Mouse (Mus musculus) monocyte, adult 2 months (primary cell): ENCODE results near the gene Slc8a1.
A peak's percentile ranks its signal among the peaks of the same experiment; 100 is the strongest.

Source experiments
- DNase-seq, 2 experiments: peaks; one replicate each; pipeline ENCODE4 v3.0.0; 2022; ENCODE audit warnings: low spot score in 2 of 2, low read depth in 1 of 2

Slc8a1 gene

GRCm38 (mm10) chr17:81738311-81738755 is at the start of gene Slc8a1:
TSS of gene Slc8a1 (minus strand) at chr17:81738377.
- no peak for DNase-seq

GRCm38 (mm10) chr17:81787350-81787749 is 49.2 kb upstream of the Slc8a1 start:
- DNase-seq: no peak

DNA sequence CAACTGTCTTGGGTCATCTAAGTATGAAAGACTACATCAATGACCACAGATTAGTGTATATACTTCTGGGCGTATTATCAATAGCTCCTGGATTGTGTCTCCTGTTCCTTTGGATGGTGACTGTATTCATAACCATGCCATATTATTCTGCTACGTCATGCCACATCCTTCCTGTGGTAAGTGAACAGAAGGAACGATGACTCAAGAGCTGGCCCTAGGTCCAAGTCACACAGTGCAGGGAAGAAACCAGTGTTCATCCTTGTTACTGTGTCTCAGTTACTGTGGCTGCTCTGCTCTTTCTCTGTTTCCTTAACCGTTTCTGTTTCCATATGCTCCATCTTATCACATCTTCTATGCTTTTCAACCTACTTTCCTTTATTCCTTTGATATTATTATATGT is 44.1 kb upstream of the Slc8a1 start:
- DNase-seq: no peak

DNA sequence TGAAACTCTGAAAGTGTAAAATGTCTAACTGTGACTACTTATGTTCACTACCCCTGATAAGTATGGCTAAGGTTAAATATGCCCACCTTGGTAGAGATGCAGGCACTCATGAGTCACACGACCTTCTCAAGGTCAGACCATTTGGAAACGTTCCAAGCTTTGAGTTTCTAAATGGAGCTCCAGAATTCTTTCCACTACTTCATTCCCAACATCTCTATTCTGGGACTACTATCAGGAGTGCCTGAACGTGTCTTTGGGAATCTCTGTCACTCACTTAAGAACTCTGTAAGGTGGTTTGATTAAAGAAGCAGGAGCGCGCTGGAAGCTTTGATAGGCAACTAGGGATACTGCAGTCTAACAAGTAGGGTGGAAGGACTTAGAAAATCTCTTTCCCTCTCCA is 43.3 kb upstream of the Slc8a1 start:
- no peak for DNase-seq

DNA sequence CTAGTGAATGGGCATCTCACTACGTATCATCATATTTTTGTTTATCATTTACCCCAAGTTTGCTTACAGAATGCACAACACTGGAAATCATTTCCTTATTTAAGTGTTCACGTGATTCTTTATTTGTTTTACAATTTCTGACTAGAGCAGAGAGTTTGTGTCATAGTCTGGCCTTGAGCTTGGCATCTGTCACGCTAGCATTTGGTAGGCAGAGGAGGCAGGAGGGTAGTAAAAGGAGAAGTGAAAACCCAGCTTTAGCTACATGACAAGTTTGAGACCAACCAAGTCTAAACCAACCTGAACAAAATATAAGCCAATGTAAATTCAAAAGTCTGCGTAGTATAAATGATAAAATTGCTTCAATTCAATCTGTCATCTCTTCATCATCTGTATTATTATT is 41.7 kb upstream of the Slc8a1 start:
- no peak for DNase-seq

GRCm38 (mm10) chr17:81750664-81751063 is 12.5 kb upstream of the Slc8a1 start:
- no peak for DNase-seq

DNA sequence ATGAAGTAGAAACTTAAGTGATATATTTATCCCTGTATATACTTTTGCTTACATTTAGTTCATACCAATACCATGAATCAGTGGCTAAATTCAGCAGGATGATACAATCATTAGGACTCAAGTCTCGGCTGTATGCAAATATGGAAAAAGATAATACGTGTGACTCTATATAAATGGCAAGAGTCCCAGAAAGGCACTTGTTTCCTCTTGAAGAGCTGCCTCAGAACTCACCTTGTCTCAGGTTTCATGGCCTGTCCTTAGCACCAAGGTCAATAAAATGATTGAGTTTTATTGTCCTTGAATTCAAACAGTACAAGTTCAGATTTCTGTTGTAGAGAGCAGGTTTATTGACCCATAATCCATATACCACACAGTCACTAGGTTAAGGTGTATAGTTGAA is 4.9 kb upstream of the Slc8a1 start:
- DNase-seq: no peak

GRCm38 (mm10) chr17:81740576-81740975 is 2.4 kb upstream of the Slc8a1 start:
- no peak for DNase-seq

GRCm38 (mm10) chr17:81737779-81738178 is 398 bp downstream of the Slc8a1 start:
- DNase-seq: no peak

GRCm38 (mm10) chr17:81737309-81737708 is 868 bp downstream of the Slc8a1 start:
- DNase-seq: no peak

DNA sequence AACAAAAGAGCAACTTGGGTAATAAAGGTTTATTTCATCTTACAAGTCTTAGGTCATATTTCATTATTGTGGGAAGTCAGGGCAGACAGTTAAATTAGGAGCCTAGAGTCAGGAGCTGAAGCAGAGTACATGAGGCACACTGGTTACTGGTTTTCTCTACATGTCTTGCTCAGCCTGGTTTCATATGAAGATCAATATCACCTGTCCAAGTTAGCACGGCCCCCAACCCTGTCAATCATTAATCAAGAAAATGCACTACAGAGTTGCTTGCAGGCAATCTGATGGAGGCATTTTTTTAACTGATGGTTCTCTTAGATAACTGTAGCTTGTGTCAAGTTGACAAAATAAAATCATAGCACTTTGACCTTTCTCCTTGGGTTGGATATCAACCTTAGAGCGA is 2.6 kb downstream of the Slc8a1 start:
- DNase-seq: no peak

GRCm38 (mm10) chr17:81729891-81730290 is 8.3 kb downstream of the Slc8a1 start:
- no peak for DNase-seq

DNA sequence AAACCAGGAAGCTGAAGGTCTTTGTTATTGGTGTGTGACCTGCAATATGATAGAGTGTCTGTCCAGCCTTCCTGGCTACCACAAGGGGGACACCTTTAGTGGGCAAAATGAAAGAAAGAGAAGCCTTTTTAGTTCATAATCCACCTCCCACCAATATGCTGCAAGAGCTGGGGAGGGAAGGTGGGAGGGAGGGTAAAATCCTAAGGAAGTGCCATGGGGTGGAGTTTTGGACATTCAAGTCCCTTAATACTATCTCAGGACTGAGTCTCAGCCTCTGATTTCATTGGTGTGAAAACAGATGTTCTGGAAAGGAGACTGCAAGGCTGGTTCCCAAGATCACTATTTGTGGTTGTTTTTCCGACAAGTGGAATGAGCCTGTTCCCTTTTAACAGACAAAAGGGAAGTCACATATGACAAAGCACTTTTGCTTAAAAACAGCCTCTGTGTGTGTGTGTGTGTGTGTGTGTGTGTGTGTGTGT is 25.9 kb downstream of the Slc8a1 start:
- DNase-seq: peak in 1 of 2 experiments; percentile 14

DNA sequence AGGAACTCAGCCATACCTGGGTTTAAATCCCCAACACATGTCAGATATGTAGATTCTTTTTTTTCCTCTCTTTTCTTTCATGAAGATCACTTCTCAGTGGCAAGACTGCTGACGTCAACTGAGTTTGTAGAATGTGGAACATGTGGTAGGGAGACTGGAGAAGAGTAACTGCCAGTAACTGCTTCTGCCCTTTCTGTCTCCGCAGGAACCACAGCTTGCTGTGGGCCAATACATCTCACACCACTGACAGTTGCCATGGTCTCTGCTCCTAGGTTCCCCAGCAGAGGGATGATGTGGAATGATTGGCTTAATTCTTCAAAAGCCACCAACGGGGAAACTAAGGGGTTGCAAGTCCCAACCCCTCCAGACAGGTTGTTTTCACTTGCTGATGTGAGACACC is 33.4 kb downstream of the Slc8a1 start:
- DNase-seq: no peak

GRCm38 (mm10) chr17:81703258-81703657 is 34.9 kb downstream of the Slc8a1 start:
- no peak for DNase-seq

- DNase-seq: no peak
Observed at GRCm38 (mm10) chr17:81701701-81702100, 36.5 kb downstream of the Slc8a1 start.

GRCm38 (mm10) chr17:81698789-81699188 is 39.4 kb downstream of the Slc8a1 start:
- DNase-seq: no peak

- DNase-seq: no peak
Observed at GRCm38 (mm10) chr17:81697695-81698094, 40.5 kb downstream of the Slc8a1 start.

DNA sequence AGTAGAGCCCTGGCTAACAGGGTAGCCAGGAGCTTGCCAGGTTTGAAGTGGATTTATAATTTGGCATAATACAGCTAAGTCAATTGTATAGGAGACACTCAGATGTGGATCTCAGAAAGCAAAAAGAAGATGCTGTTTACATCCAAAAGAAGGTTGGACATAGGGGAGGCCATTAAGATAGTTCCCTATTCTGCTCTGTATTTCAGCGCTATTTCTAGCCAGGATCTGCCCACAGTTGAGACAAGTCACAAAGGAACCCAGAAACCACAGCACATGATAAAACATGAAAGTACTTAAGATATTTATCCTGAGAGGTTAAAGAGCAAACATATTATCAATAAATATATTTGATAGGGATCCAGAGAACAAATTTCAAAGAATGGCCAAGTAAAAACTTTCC is 43.2 kb downstream of the Slc8a1 start:
- DNase-seq: no peak

DNA sequence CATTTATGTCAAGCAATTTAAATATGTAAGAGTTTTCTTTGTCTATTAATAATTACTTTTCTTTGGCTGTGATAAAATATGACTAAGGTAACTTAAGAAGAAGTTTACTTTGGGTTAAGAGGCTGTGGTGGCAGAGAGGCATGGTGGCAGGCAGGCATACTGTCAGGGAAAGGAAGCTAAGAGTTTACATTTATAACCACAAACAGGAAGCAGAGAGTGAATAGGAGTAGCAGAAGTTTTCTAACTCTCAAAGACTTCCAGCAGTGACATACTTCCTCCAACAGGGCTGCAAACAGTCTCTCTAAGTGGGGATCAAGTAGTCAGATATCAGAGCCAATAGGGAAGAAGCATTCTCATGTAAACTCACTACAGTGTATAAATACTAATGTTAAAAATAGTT is 58.6 kb downstream of the Slc8a1 start:
- no peak for DNase-seq

DNA sequence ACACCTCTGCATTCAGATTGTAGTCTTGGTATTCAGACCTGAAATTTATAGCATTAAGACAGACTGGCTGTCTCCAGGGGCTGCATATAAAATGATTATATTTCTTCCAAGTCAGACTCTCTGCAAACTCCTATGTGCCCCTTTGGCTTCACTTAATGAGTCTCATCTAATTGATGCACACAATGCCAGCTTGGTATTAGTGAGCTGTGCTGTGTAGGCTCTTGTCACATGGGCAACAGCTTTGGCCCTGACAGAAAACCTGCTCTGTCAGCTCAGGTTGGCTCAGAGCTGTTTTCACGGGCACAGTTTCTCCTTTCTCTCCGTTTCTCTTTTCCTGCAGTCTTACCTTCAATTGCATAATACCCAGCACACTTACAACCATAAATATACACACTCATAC is 60.7 kb downstream of the Slc8a1 start:
- no peak for DNase-seq

DNA sequence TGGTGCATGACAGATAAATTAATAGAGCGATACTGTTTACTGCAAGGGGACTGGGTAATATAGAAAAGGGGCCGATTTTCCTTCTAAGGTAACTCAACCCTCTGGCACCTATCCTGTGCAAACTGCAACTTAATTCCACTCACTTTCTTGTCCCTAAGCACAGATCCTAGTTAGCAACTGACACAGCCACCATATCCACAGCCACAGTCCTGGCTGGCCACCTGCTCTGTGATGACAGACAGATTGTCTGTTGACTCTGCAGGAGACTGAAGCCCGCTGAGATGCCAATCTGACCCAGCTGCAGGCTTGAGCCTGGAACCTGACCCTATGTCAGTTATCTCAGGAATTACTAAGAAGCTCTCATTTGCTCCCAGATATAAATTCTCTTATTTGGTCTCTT is 62.0 kb downstream of the Slc8a1 start:
- no peak for DNase-seq

DNA sequence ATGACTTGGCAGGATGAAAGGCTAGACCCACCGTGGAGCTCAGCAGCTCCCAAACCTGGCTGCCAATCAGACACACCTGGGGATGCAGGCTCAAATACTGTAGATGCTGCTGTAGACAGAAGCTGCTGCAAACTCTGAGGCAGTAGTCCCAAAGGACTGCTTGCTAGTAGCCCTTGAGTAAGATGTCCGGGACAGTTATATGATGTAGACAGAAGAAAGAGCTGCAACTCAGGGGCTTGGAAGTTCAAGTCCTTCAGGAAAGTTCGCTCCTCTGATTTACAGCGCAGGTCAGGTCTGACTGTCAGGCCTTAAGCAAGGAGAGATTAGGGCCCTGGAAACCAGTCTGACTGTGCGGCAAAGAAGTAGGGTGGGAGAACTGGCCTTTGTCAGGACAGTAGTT is 66.9 kb downstream of the Slc8a1 start:
- DNase-seq: no peak
